Mouse (Mus musculus) testis, adult 2 months (tissue): ENCODE measurements around the gene Gcg. TPM values are rescaled to one million over a fixed set of nuclear protein-coding genes. Genes with fewer than 3 reads are reported as not detected.

ENCODE experiments used
- H3K27ac ChIP-seq: fragments of 200-500 bp; 2 replicates; pipeline ENCODE4 v1.5.1; 2012; ENCODE audit warnings: low read depth, low read length; ENCODE audit not compliant: control insufficient read depth, insufficient read depth
- H3K27me3 ChIP-seq: fragments of 200-500 bp; 2 replicates; pipeline ENCODE4 v1.6.1; 2012; ENCODE audit warnings: mild to moderate bottlenecking, low read length, moderate library complexity; ENCODE audit not compliant: control insufficient read depth, insufficient read depth
- H3K36me3 ChIP-seq: fragments of 200-500 bp; 2 replicates; pipeline ENCODE4 v1.6.1; 2012; ENCODE audit warnings: mild to moderate bottlenecking, low read length; ENCODE audit not compliant: control insufficient read depth, insufficient read depth
- H3K4me1 ChIP-seq: fragments of 200-500 bp; 2 replicates; pipeline ENCODE4 v1.6.1; 2012; ENCODE audit warnings: low read length; ENCODE audit not compliant: control insufficient read depth, insufficient read depth
- H3K4me3 ChIP-seq: fragments of 200-500 bp; 2 replicates; pipeline ENCODE4 v1.5.1; 2012; ENCODE audit warnings: low read depth, mild to moderate bottlenecking, low read length, moderate library complexity, mixed read lengths; ENCODE audit not compliant: control insufficient read depth
- CTCF ChIP-seq: fragments of 200-500 bp; IDR thresholded peaks from 2 replicates; pipeline ENCODE4 v1.5.1; 2012; ENCODE audit warnings: low read depth, mild to moderate bottlenecking, inconsistent platforms, low read length, moderate library complexity; ENCODE audit not compliant: control insufficient read depth, insufficient read depth, insufficient replicate concordance
- POLR2A ChIP-seq: fragments of 200-500 bp; IDR thresholded peaks from 2 replicates; pipeline ENCODE4 v1.6.1; 2012; ENCODE audit warnings: low read depth, mild to moderate bottlenecking, inconsistent platforms, low read length, moderate library complexity; ENCODE audit not compliant: control insufficient read depth
- polyA plus RNA-seq: library from polyadenylated mRNA; depleted of rRNA; stranded (reverse); fragments of >200 nt; gene quantifications from 2 replicates; pipeline ENCODE4 v1.2.3, GENCODE M21; 2012

Gcg gene
- polyA plus RNA-seq, 1 experiment = not detected

DNA sequence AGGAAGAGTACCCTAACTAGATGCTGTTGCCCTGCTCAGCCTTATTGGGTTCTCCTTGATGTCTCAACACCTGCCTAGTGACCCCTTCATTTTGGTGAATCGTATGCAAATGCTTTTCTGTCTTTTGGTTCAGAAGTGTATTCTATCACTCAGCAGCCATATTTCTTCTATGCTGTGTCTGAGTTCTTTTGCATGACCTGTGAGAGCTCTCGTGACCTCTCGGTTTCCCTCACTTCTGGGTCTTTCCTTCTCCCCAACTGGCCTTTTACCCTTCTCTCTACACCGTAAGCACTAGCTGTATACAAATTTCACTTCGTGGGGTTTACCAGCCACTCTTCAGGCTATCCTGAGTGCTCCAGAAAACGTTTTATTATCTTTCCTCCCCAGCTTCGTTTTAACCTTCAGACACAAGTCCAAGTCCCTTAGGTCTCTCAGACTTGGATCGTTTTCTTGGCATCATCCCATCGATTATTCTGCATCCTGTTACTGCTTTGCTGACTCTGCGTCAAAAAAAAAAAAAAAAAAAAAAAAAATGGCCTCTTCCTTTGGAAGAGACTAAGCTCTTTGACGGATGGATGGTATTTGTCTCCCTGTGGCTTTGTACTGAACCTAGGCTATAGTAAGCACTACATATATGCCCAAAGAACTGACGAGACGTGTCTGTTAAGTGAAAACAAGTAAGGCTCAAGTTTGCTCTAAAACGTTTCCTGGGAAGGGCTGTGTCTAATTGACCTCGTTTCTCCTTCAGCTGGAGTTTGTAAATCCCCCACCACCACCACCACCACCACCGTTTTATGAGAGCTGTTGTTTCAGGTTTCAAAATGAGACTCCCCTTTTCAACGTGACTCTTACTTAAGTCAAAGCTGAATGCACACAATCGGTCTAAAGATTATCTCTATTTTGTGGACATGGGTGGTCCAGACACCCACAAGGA, 23.9 kb downstream of the Gcg start:
- H3K36me3 ChIP-seq = no peaks in the 10 kb centered on the region
- H3K27ac ChIP-seq = no peak overlapping the region
- TF ChIP-seq CTCF (no peak), POLR2A (no peak)
- H3K27me3 ChIP-seq = no peaks in the 10 kb centered on the region
- H3K4me1 ChIP-seq = no peaks in the 10 kb centered on the region; the same call in 1 of the 2 replicates
- H3K4me3 ChIP-seq = no peak overlapping the region

DNA sequence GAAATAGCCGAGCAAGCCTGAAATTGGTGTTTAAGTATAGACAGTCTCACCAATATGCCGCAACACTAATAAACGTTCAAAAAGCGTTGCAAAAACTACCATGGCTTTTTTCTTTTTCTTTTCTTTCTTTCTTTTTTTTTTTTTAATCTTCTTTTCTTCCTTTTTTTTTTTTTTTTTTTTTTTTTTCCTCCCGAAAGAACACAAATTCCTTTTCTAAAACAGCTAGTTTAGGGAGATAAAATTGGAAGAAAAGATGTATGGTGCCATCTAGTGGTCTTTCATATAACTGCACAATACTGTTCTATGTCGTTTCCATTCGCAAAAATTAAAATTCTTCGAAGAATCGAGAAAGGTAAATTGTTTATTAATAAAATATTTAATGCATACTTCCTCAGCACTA, 25.4 kb downstream of the Gcg start:
- no peak overlapping the region for H3K27ac ChIP-seq
- no peak overlapping the region for H3K4me3 ChIP-seq
- TF ChIP-seq POLR2A (no peak), CTCF (no peak)
- H3K4me1 ChIP-seq = no peaks in the 10 kb centered on the region; the same call in 1 of the 2 replicates
- no peaks in the 10 kb centered on the region for H3K36me3 ChIP-seq
- no peaks in the 10 kb centered on the region for H3K27me3 ChIP-seq

DNA sequence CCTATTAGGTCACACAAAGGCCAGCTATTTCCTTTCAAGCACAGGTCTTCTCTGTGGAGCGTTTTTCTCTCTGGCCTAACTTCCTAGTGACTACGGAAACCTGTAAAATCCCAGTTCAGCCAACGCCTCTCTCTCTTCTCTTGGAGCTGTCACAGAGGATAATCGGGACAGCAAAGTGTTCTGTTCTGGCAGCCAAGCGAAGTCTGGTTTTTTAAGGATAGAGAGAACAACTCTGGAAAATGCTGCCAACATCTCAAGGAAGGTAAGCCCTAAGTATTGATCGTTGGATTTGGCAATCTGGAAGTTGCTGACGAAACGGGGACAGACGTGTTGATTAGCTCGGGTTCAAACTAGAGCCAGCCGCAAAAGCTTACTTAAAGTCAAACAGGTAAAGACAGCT, 28.5 kb downstream of the Gcg start:
- Histone ChIP-seq H3K36me3 (no peaks in the 10 kb centered on the region), H3K4me1 (no peaks in the 10 kb centered on the region; the same call in 1 of the 2 replicates), H3K4me3 (no peak overlapping the region), H3K27me3 (no peaks in the 10 kb centered on the region), H3K27ac (no peak overlapping the region)
- TF ChIP-seq CTCF (no peak), POLR2A (no peak)

DNA sequence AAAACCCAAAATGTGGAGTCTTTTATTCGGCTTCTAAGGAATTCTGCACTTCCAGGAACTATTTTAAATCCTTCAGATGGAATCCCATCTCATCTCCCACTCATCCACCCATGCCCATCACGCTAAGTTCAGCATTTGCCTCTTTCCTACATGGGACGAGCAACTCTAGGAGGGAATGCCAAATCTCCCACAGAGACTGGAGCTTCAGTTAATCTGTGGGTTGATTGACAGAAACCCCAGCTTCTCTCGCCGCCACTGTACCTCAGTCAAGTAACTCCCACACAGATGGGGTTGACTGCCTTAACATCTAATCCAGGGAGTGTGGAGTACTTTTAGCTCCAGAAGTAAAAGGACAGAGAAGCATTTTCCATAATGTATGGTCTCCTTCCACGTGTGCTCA, 29.4 kb downstream of the Gcg start:
- no peaks in the 10 kb centered on the region; the same call in 1 of the 2 replicates for H3K4me1 ChIP-seq
- no peak overlapping the region for H3K27ac ChIP-seq
- H3K36me3 ChIP-seq = no peaks in the 10 kb centered on the region
- no peak for TF ChIP-seq POLR2A
- no peaks in the 10 kb centered on the region for H3K27me3 ChIP-seq
- no peak overlapping the region for H3K4me3 ChIP-seq

DNA sequence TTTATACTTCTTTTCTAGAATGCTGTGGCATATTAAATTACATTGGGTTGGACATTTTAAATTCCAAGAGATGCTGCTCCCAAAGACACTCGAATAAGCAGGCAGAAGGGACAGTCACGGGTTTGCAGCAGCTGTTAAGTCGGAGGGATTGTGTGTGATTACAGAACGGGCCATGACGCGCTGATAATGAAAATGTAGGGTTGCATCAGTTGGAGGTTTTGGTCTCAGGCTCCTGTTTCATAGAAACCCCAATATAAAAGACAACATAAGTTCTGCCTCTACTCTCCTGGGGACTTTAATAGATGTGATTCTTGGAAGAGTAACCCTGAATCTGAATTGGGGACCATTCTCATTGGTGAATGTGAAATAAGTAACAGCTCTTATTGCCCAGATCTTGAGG, 33.1 kb downstream of the Gcg start:
- H3K36me3 ChIP-seq = no peaks in the 10 kb centered on the region
- no peak for TF ChIP-seq POLR2A
- no peak for TF ChIP-seq CTCF
- no peak overlapping the region for H3K27ac ChIP-seq

DNA sequence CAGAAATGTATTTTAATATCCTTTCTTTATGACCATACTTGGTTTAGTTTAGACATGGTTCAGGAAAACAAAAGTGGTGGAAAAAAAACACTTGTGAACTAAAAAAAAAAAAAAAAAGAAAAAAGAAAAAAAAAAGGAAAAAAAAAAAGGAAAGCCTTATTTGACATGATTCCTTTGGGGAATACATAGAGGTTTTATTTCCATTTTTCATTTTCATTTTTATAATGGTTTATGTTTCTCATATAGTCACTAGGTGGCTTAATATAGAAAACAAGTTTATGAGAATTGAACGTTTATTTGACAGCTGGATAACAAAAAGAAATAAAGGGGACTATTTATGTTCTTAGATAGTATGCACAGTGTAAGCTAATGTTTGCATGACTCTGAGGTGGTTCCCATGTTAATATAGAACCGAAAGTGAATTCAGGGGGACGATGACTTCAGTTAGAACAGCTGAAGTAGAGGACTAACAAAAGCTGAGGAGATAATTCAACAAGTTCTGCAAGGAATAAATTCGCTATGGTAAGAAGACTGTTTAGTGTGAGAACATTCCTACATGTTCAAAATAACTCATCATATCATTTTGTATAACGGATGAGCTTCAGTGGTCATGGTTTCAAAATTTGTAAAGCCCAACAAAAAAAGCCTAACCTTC, 33.6 kb downstream of the Gcg start:
- Histone ChIP-seq H3K27ac (no peak overlapping the region), H3K4me3 (no peak overlapping the region), H3K36me3 (no peaks in the 10 kb centered on the region), H3K4me1 (no peaks in the 10 kb centered on the region), H3K27me3 (no peaks in the 10 kb centered on the region)
- TF ChIP-seq CTCF (no peak), POLR2A (no peak)

More for the DNA sequence above, 33.1 kb downstream of the Gcg start:
- no peak overlapping the region for H3K4me3 ChIP-seq
- H3K27me3 ChIP-seq = no peaks in the 10 kb centered on the region
- no peaks in the 10 kb centered on the region for H3K4me1 ChIP-seq

DNA sequence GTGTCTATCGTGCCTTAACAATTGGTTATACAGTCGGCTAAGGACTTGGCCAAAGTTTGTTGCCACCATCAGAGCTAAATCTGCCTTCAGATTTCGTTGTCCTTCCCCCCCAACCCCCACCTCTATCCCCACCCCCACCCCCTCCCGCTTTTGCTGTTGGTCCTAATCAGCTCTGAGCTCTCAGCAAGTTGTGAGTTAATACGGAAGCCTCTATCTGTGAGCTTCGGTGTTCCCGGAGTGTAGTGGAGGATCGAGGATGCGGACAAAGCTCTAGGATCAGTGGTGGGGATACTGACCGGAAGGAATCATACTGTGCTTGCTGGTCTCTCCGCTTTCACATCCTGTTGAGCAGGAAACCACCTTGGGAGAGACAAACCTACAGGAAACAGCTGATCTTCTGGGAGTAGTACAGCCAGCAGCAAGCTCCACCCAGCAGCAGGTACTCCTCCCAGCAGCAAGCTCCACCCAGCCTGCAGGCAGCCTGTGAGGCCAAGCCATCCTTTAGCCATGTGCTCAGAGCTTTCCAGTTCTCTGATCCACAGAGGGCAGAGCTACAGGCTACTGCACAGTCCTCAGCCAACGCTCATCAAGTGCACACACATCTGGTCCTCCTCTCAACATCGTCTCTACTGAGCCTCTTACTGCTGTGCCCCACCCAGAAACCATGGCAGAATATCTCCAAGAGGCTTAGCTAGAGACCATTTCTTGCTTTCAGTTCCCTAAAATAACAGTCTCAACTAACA, 42.5 kb downstream of the Gcg start:
- no peak for TF ChIP-seq POLR2A
- TF ChIP-seq CTCF = no peak
- Histone ChIP-seq H3K27me3 (no peaks in the 10 kb centered on the region), H3K27ac (no peak overlapping the region), H3K36me3 (no peaks in the 10 kb centered on the region), H3K4me1 (no peaks in the 10 kb centered on the region), H3K4me3 (no peak overlapping the region)
